Mouse (Mus musculus) gonadal fat pad, adult 2 months (tissue): ENCODE results near the gene Ugt1a5. TPM values are rescaled to one million over a fixed set of nuclear protein-coding genes. Genes with fewer than 3 reads are reported as not detected.
"Not testable (repeated sequence)": the region's sequence is repeated elsewhere in the genome, so short reads cannot be mapped to it uniquely, and the experiment has no call there.

Experiments used
- DNase-seq: peaks from one replicate; pipeline ENCODE4 v3.0.0-alpha.2; 2012; ENCODE audit warnings: low read depth
- polyA plus RNA-seq: library from polyadenylated mRNA; depleted of rRNA; stranded (reverse); fragments of >200 nt; gene quantifications from 2 replicates; pipeline ENCODE4 v1.2.3, GENCODE M21; 2012

Gene Ugt1a5
- polyA plus RNA-seq, 1 experiment, result 0.27 TPM

- DNase-seq, result peak; percentile 99
These were observed 58.4 kb downstream of the Ugt1a5 start for GRCm38 (mm10) chr1:88224029-88224776.

- not testable (repeated sequence) for DNase-seq
These were observed 59.5 kb downstream of the Ugt1a5 start for GRCm38 (mm10) chr1:88225301-88225700.

GRCm38 (mm10) chr1:88225741-88226140, 59.9 kb downstream of the Ugt1a5 start:
- no peak for DNase-seq

GRCm38 (mm10) chr1:88226670-88227379, 61.0 kb downstream of the Ugt1a5 start, which contains the start of gene Mroh2a:
Gene Mroh2a, plus strand, starts transcription at chr1:88226986.
- DNase-seq, result no peak

GRCm38 (mm10) chr1:88227482-88227881, 61.7 kb downstream of the Ugt1a5 start:
- no peak for DNase-seq

GRCm38 (mm10) chr1:88228121-88228520, 62.3 kb downstream of the Ugt1a5 start:
- no peak for DNase-seq

GRCm38 (mm10) chr1:88229566-88229965, 63.8 kb downstream of the Ugt1a5 start:
- no peak for DNase-seq

GRCm38 (mm10) chr1:88229986-88230385, 64.2 kb downstream of the Ugt1a5 start:
- DNase-seq, result no peak

- no peak for DNase-seq
These were observed 64.6 kb downstream of the Ugt1a5 start for GRCm38 (mm10) chr1:88230421-88230820.

GRCm38 (mm10) chr1:88230981-88231802, 65.4 kb downstream of the Ugt1a5 start:
- DNase-seq, result no peak

- no peak for DNase-seq
These were observed 66.1 kb downstream of the Ugt1a5 start for GRCm38 (mm10) chr1:88231803-88232499.

- DNase-seq, result no peak
These were observed 67.0 kb downstream of the Ugt1a5 start for GRCm38 (mm10) chr1:88232664-88233380.

GRCm38 (mm10) chr1:88233421-88234247, 67.8 kb downstream of the Ugt1a5 start:
- no peak for DNase-seq

GRCm38 (mm10) chr1:88234248-88234610, 68.4 kb downstream of the Ugt1a5 start:
- no peak for DNase-seq

GRCm38 (mm10) chr1:88234646-88235045, 68.8 kb downstream of the Ugt1a5 start:
- DNase-seq, result no peak

GRCm38 (mm10) chr1:88235046-88235893, 69.5 kb downstream of the Ugt1a5 start:
- DNase-seq, result no peak

- no peak for DNase-seq
These were observed 70.1 kb downstream of the Ugt1a5 start for GRCm38 (mm10) chr1:88235894-88236415.

GRCm38 (mm10) chr1:88237311-88237710, 71.5 kb downstream of the Ugt1a5 start:
- DNase-seq, result no peak

- DNase-seq, result no peak
These were observed 73.0 kb downstream of the Ugt1a5 start for GRCm38 (mm10) chr1:88238771-88239170.
